Mouse (Mus musculus) mature B cell (primary cell): ENCODE results near the gene Rps25.
"Not testable (repeated sequence)": the region's sequence is repeated elsewhere in the genome, so short reads cannot be mapped to it uniquely, and the experiment has no call there.

Experiments
- in situ Hi-C: fragments of 300-500 bp; cut with MboI; formaldehyde crosslinking; loops from 2 replicates; pipeline ENCODE4 v1.14.3; 2019

Gene Rps25

DNA sequence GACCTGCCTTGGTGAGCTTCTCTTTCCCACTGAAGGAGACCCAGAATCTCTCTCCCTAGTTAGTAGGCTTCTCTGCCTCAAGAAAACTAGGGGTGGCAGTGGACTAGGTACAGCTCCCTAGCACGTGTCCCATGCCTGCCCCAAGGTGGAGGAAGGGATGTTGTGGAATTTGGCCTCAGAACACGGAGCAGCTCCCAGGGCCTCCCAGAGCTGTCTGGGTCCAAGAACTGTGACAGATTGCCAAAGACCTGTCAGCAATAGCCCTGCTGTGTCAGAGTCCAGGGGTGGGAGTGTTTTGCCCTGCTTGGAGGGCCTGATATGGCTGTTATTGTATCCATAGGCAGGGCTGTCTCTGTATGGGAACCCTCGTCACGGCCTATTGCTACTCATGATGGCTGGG, 5.9 kb upstream of the Rps25 start:
- in situ Hi-C loops: no loop called here

DNA sequence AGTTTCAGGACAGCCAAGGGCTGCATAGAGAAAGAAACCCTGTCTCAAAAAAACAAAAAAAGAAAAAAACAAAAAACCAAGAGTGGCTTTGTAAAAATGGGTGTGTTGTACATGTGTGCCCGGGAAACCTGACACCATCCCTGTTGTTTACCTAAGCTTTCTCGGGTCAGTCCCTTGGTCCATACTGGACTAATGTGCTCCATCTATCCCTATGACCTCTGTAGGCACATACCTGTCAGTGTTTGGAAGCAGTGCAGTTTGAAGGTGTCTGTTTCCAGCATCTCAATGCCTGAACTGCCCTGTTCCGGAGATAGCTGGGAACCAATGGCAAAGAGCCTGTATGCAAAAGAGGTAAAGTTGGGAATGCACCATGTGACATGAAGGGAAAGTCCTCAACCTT, 1.9 kb upstream of the Rps25 start:
- in situ Hi-C loops: no loop called here

DNA sequence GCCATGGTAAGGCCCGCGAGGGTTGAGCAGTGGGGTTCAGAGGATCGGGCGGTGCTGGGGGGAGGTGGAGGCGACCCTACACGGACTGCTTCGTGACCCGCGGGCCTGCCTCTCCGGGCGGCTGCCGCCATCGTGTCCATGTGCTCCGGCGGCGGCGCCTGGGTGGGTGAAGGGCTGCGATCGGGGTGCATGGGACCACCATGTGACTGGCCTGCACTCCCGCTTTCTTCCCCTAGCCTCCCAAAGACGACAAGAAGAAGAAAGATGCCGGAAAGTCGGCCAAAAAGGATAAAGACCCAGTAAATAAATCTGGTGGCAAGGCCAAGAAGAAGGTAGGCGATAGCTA, 786 bp downstream of the Rps25 start:
- in situ Hi-C loops: no loop called here

DNA sequence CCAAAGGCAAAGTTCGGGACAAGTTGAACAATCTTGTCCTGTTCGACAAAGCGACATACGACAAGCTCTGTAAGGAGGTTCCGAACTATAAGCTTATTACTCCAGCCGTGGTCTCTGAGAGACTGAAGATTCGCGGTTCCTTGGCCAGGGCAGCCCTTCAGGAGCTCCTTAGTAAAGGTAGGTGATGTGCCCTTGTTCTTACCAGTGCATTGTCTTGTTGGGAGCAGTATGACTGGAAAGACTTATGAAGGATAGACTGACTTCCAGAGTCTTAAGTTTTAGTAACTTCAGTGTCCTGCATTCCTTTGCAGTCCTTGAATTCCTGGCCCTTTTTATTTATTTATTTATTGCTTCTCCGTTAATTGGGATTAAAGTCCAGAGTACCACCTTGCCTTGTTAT, 1.8 kb downstream of the Rps25 start:
- in situ Hi-C loops: not testable (repeated sequence)

DNA sequence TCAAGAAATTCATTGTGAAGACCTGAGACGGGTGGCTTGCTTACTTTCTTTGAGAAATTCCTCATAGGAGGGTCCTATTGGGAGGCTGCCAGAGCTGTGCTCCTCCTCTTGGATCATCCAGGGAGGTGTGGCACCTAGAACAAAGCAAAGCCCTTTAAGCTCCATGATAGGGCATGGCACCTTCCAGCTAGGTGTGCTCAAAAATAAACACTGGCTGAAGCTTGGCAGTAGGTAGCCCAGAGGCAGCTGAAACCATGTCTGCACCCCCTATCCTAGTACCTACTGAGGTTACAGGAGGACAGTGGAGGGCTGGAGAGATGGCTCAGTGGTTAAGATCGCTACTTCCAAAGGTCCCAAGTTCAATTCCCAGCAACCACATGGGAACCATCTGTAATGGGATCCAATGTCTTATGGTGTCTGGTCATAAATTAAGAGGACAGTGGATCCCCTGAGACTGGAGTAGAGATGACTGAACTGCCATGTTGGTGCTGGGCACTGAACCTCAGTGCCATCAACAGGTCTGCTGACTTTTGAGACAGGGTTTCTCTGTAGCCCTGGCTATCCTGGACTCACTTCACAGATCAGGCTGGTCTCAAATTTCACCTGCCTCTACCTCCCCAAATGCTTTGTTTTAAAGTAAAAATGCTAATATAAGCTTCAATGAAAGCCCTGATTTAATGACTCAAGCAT, 3.9 kb downstream of the Rps25 start:
- in situ Hi-C loops: no loop called here

DNA sequence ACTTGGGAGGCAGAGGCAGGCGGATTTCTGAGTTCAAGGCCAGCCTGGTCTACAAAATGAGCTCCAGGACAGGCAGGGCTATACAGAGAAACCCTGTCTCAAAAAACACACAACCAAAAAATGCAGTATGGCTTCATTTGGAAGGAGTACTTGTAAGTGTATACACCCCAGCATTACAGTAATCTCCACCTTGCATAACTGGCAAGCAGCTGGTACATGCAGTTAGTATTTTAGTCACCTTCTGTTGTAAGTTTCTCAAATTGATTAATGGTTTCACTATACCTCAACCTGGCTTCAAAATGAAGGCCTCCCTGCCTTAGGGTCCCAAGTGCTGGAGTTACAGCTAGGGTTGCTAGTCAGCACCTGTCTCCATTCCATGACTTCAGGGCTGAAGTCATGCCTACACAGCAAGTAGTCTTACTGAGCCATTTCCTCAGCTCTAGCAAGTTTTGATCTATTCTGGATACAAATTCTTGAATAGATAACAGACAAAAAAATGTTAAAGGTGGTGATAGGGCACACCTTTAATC, 4.7 kb downstream of the Rps25 start:
- in situ Hi-C loops: no loop called here

DNA sequence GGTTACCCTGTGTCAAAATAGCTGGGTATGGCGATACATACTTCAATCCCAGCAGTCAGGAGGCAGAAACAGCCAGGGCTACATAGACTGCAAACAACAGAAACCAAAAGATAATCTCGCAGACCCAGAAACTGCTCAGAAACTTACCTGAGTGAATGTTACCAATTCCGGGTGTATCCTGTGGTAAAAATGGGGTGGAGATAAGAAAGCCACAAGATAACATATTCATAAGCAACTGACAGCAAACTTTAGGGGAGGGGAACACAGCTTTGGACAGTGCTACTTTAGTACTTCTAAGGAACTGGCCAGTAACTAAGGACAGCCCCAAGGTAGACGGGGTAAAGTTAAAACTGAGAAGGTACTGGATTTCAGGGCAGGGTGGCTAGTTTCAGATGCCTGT, 5.4 kb downstream of the Rps25 start:
- in situ Hi-C loops: no loop called here

DNA sequence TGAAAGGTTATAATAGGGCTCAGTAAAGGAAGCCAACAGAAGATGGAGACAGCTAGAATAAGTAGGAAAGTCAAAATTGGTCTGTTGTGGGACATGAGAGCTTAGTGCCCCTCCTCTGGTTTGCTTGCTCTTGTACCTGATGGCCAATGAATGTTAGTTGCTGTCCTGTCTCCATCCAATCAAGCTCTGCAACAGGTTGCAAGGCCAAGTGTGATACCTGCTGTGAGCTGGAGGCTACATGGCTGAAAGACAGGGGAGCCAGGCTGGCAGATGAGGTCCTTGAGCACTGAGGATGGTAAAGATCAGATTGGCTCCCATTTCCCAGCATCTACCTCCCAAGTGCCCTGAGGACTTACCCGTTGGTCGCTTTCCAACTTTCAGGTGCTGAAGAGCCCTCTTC, 5.8 kb downstream of the Rps25 start:
- in situ Hi-C loops: no loop called here

DNA sequence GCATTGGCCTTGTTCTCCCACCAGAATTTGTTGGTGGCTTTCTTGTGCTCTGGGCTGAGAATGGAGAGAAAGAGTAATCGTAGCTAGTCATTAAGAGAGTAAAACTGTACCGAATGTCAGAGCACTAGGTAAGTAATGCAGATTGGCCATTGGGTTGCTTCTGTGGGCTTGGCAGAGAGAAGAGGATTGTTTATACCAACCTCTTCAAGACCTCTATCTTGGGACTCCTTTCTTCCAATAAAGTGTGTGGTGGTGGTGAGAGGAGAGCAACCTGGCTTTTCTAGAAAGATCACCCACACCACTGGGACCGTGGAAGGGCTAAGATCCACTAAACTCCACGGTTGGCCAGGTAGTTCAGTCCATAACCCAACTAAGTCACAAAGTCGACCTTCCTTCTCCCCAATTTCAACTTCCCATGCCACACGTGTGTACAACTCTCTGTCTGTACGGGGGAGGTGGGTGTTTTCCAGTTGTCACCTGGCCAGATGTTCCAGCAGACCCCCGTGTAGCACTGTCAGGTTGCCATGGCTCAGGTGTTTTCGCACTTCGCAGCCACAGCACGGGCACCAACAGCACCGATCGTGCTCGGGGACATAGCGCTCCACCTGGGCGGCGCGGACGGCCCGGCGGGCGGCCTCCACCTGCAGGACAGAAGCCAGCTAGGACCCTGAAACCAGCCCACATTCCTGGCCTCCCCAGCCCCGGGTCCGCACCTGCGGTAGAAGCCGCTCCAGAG, 10.4 kb downstream of the Rps25 start:
- in situ Hi-C loops: no loop called here

DNA sequence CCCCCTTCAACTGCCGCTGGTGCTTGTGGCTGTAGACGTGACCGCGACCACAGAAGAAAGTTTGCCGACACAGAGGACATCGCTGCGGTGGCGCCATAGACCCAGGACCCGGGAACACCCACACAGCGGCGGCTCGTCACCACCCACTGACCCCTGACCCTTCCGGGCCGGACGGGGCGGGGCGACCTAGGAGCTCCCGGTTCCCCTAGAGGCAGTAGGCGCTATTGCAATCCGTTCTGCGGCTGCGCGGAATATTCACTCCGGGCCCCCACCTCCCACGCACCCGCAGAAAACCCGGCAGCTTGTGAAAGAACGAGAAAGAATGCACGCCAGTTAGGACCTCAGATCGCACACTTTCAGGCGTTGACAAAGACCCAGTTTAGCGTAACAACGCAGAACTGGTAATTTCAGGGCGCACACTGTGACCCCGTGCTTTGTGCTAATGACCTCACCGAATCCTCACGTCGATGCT, 11.0 kb downstream of the Rps25 start:
- in situ Hi-C loops: no loop called here

DNA sequence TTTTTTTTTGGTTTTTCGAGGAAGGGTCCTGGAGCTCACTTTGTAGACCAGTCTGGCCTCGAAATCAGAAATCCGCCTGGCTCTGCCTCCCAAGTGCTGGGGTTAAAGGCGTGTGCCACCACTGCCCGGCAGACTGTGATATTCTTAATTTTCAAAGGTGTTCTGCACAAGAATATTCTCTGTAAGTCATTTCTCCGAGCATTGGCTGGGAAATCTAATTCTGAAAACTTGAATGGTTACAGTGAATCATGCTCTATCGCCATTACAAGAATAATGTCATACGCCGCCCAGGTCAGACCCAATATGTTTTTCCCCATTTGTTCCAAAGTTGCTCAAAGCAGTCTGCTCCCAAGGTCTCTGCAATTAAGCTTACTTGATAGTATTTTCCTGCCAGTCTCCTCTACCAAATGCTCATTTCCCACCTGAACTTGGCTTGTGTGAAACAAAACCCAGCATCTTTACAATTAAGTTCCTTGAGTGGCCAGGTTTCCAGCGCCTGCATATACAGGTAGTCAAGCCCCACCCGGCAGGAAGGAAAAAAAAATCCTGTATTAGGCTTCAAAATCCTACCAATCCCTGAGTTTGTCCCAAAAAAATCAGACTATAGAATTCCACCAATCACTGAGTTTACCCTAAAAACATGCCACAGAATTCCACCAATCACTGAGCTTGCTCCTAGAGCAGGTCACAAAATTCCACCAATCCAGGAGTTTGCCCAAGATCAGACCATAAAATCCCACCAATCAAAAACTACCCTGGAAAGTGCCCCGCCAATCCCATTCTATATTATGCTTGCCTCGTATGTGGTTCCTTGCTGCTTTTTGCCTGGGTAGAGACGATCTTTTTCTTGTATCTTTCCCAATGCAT, 11.8 kb downstream of the Rps25 start, which contains the start of gene Ccdc84:
TSS of gene Ccdc84 (minus strand) at position 51 of the 867 bp plus-strand sequence.
- in situ Hi-C loops: no loop called here

DNA sequence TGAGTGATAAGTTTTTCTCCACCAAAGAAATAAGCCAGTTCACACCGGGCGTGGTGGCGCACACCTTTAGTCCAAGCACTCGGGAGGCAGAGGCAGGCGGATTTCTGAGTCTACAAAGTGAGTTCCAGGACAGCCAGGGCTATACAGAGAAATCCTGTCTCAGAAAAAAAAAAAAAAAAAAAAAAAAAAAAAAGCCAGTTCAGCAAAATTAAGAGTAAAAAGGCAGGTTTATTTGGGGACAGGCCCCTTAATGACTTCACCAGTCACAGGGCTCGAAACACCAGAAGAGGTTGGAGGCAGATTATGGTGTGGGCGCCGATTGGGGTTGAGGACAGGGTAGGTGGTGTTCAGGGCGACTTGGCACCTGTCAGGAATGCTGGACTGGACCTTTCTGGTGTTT, 12.8 kb downstream of the Rps25 start:
- in situ Hi-C loops: not testable (repeated sequence)

DNA sequence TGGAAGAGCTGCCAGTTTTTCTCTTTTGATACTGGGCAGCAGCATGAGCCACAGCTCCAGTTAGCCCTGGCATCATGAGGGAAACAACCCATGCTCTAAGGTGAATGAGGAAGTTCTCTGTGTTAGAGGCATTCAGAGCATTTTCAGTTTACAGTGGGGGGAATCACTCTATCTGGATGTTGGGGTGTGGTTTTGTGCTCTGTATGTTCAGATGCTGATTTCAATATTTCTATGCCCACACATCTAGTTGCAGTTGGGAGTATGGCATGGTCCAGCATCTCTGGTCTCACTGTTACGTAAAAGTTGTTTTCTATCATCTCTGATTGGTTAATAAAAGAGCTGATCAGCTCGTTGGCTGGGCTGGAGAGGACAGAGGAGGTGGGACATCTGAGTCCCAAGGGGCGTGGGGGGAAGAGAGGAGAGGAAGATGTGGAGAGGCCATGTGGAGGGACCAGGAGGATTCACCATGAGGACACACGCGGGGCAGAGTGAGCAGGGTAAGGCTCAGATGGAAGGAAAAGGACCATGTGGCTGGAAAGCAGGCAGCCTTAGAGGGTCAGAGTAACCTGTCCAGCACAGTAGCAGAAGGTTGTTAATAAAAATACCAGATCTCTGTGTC, 13.4 kb downstream of the Rps25 start:
- in situ Hi-C loops: no loop called here

DNA sequence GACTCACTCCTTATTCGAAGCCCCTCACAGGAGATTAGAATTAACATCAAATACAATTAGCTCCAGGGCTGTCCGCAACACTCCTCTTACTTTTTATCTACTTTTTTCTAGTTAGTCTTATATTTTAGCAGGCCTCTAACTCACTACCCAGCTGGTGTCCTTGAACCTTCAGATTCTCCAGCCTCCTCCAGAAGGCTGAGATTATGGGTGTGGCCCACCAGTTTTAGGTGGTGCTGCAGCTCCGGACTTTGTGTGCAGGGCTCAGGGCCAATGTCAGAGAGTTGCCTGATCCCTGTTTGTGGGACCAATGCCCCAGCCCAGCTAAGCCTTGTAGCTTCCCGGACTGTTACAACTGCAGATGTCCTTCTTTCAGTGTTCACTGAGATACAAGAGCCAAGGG, 16.6 kb downstream of the Rps25 start:
- in situ Hi-C loops: no loop called here

DNA sequence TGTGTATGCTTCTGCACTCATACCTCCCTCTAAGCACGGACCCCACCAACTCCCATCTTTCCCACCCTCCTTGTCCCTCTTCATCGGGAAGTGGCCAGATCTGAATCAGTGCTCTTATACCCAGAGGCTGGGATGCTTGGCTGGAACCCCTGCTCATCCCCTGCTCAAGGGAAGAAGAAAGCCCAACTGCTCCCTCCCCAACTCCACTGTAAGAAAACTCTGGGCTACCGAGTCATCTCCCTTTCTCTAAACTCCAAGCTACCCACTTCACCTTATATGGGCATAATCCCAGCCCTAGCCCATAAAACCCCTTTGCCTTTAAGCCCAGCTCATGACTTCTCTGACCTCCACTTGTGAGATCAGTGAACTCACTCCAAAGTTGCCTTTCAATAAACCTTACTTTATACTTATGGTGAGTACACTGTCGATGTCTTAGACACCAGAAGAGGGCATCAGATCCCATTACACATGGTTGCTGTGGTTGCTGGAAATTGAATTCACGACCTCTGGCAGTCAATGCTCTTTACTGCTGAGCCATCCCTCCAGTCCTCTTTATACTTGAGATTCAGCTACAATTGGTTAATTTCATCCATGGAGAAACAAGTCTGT, 25.7 kb downstream of the Rps25 start:
- in situ Hi-C loops: no loop called here

DNA sequence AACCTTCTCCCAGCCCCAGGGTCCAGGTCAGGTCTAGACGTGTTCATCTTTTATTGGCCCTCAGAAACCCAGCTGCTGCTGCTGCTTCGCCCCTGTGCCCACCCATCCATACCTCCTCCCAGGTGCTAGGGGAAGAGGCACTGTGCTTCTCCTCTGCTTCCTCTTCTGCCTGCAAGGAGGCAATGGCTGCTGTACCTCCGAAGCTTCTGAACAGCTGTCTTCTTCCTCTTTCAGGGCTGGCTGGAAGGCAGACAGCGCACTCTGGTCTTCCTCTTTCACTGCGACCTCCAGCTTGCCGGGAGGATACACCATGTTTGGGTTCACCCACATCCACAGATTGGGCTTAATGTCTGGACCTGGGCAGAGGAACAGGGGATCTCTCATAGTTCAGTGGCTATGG, 28.8 kb downstream of the Rps25 start:
- in situ Hi-C loops: no loop called here

DNA sequence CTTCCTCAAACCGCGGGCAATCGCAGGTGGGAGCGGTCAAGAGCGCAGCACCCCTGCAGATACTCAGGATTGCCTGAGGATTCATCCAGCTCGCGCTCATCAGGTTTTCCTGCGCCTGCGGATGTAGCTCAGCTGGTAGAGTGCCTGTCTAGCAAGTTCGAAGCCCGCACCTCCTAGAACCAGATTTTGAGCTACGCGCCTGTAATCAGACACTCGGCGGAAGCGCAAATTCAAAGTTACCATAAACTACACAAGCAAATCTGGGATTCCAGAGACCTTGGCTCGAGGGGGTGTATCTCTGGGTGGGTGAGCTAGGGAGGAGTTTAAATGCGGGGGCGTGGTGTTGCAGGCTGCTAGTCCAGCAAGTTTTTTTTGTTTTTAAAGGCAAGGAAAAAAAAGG, 34.0 kb downstream of the Rps25 start, which contains the start of gene Foxr1:
TSS of gene Foxr1 (minus strand) at position 176 of the 400 bp plus-strand sequence.
- in situ Hi-C loops: no loop called here

DNA sequence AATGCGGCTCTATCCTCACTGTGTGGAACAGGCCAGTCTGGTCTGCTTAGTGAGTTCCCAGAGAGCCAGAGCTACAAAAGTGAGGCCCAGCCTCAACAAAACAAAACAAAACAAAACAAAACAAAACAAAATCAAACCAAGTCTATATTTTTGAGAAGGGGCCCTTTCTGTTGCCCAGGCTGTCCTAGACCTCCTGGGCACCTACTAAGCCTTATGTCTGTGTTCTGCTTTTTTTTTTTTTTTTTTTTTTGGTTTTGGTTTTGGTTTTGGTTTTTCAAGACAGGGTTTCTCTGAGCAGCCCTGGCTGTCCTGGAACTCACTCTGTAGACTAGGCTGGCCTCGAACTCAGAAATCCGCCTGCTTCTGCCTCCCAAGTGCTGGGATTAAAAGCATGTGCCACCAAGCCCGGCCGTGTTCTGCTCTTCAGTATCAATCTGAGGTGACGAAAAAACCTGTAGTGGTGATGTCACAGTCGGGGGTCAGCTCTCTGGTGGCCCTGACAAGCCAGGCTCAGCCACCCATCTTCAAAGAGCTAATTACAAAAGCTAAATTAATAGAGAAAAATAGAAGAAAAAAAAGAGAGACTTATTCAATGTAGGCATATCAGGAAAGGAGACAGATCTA, 37.6 kb downstream of the Rps25 start:
- in situ Hi-C loops: not testable (repeated sequence)

DNA sequence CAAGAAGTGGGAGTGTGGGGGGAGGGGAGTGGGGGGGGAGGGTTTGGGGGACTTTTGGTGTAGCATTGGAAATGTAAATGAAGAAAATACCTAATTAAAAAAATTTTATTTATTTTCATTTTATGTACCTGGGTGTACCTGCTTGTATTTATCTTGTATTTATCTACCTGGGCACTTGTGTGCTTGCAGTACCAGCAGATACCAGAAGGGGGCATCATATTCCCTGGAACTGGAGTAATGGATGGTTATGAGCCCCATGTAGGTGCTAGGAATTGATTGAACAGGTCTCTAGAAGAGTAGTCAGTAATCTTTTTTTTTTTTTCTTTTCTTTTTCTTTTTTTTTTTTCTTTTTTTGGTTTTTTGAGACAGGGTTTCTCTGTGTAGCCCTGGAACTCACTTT, 43.4 kb downstream of the Rps25 start:
- in situ Hi-C loops: no loop called here

DNA sequence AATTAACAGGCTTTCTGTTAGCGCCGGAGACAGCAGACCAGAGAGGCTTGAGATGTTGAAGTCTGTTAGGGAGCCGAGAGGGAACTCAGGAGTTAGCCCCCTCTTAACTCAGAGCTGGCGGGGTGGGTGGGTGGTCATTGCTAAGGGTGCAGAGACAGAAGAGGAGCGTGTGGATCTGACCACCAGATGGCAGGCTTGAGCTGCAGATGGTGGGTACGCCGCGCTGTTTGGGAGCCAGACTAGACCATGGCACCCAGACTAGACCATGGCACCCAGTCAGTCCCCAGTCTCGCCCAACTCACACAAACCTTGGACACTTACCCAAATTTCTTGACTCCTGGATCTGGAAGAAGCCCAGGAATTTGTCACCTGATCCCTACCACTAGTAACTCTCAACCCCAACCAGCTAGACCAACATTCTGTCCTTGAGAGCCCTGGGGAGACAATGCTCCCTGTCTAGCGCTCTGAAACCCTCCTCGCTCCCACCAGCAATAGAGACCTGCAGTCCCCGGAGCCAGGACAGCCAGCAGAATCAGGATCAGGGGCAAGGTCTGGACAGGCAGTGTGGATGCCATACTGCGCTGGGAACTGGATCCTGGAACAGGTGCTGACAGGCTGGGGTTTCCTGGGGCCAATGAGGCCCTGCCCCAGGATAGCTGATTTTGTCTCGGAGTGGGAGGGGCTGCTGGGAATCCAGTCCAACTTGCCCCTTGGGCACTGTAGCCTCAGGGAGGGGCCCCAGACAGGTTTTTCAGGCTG, 47.4 kb downstream of the Rps25 start:
- in situ Hi-C loops: no loop called here
